Mouse (Mus musculus) heart, postnatal 0 days (tissue): Measurements from ENCODE around the gene Tbxas1. TPM values are rescaled to one million over a fixed set of nuclear protein-coding genes. Genes with fewer than 3 reads are reported as not detected.

ENCODE experiments used
- ATAC-seq: fragments of 200-750 bp; cut with Nextera tagmentation; 2 replicates; pipeline ENCODE4 v1.8.0; 2017; ENCODE audit warnings: low read depth, moderate number of reproducible peaks, moderate library complexity; ENCODE audit not compliant: insufficient read depth
- DNase-seq: peaks from one replicate; pipeline ENCODE4 v3.0.0-alpha.2; 2016; ENCODE audit warnings: low spot score
- H3K27ac ChIP-seq: fragments of 300-500 bp; sonication (generic); 2 replicates; pipeline ENCODE4 v1.5.1; 2014; ENCODE audit warnings: low read depth, mild to moderate bottlenecking
- H3K27me3 ChIP-seq: fragments of 300-500 bp; sonication (generic); 2 replicates; pipeline ENCODE4 v1.6.1; 2014; ENCODE audit warnings: low read length, mixed read lengths; ENCODE audit not compliant: control insufficient read depth, insufficient read depth
- H3K36me3 ChIP-seq: fragments of 300-500 bp; sonication (generic); replicated peaks from 2 replicates; pipeline ENCODE4 v1.6.1; 2014; ENCODE audit warnings: low read length, mixed read lengths; ENCODE audit not compliant: control insufficient read depth, insufficient read depth
- H3K4me1 ChIP-seq: fragments of 300-500 bp; sonication (generic); 2 replicates; pipeline ENCODE4 v1.6.1; 2014; ENCODE audit warnings: antibody characterized with exemption; ENCODE audit not compliant: control insufficient read depth, insufficient read depth
- H3K4me2 ChIP-seq: fragments of 300-500 bp; sonication (generic); 2 replicates; pipeline ENCODE4 v1.6.1; 2014; ENCODE audit warnings: low read depth, mild to moderate bottlenecking, low read length, moderate library complexity
- H3K4me3 ChIP-seq: fragments of 300-500 bp; sonication (generic); 2 replicates; pipeline ENCODE4 v1.5.1; 2014; ENCODE audit warnings: low read depth, low read length
- H3K9ac ChIP-seq: fragments of 300-500 bp; sonication (generic); replicated peaks from 2 replicates; pipeline ENCODE4 v1.6.1; 2014; ENCODE audit warnings: low read depth, low read length, mixed read lengths
- H3K9me3 ChIP-seq: fragments of 300-500 bp; sonication (generic); replicated peaks from 2 replicates; pipeline ENCODE4 v1.6.1; 2016; ENCODE audit warnings: low read length; ENCODE audit not compliant: control insufficient read depth
- CTCF ChIP-seq: IDR thresholded peaks from 2 replicates; pipeline ENCODE4 v1.5.1; 2016; ENCODE audit warnings: antibody characterized with exemption, control low read depth, low read depth
- EP300 ChIP-seq: IDR thresholded peaks from 2 replicates; pipeline ENCODE4 v1.6.1; 2016; ENCODE audit warnings: antibody characterized with exemption, low read depth
- WGBS: fragments of 180-500 bp; shearing (Covaris S2); extraction: QIAGEN DNeasy Blood & Tissue Kit; methylation state at CpG from one replicate; pipeline ENCODE4 v1.1.7; 2014; 5-methylcytosine and 5-hydroxymethylcytosine counted together
- polyA plus RNA-seq: library from polyadenylated mRNA; unstranded; fragments of >200 nt; fragmentation: Nextera tagmentation; extraction: Ambion mirVana; gene quantifications from 2 replicates; pipeline ENCODE4 v1.2.1, GENCODE M21; 2015
- total RNA-seq: library from RNA; depleted of rRNA; stranded (reverse); fragments of >200 nt; gene quantifications from 2 replicates; pipeline ENCODE4 v1.2.3, GENCODE M21; 2014; ENCODE audit warnings: low replicate concordance

The Tbxas1 gene
- total and polyA plus RNA-seq, 2 experiments from 2014 or later = 0.64 to 1.6 TPM

GRCm38 (mm10) chr6:38906005-38906404 lies 30.8 kb downstream of the Tbxas1 start:
- Histone ChIP-seq H3K9me3 (no peaks in the 10 kb centered on the region), H3K27me3 (no peaks in the 10 kb centered on the region), H3K9ac (no peak overlapping the region), H3K27ac (no peak overlapping the region), H3K4me2 (no peak overlapping the region), H3K36me3 (no peaks in the 10 kb centered on the region), H3K4me1 (peaks cover 6% of the 10 kb centered on the region; the same call in 1 of the 2 replicates), H3K4me3 (no peak overlapping the region)
- 80% methylated on average over 6 of the region's 6 CpGs for WGBS
- no peak for TF ChIP-seq EP300
- TF ChIP-seq CTCF = no peak
- DNase-seq (no peak), ATAC-seq (no peak)

- no peak overlapping the region for H3K27ac ChIP-seq
- TF ChIP-seq CTCF (no peak), EP300 (no peak)
- WGBS = 80% methylated on average over 6 of the region's 6 CpGs
Measured at GRCm38 (mm10) chr6:38908401-38908800, 33.2 kb downstream of the Tbxas1 start.

GRCm38 (mm10) chr6:38910828-38911559 lies 35.8 kb downstream of the Tbxas1 start:
- Histone ChIP-seq H3K27ac (peak overlapping the region; percentile 28; the same call in 1 of the 2 replicates), H3K27me3 (no peaks in the 10 kb centered on the region), H3K9ac (no peak overlapping the region), H3K4me2 (no peak overlapping the region), H3K4me1 (peaks cover 8% of the 10 kb centered on the region; the same call in 1 of the 2 replicates), H3K36me3 (no peaks in the 10 kb centered on the region), H3K4me3 (no peak overlapping the region), H3K9me3 (no peaks in the 10 kb centered on the region)
- TF ChIP-seq CTCF (peak; percentile 91), EP300 (no peak)
- ATAC-seq (peak; percentile 37; the same call in 1 of the 2 replicates), DNase-seq (peak; percentile 41)
- WGBS = 23% methylated on average over 3 of the region's 3 CpGs

More at GRCm38 (mm10) chr6:38908401-38908800, 33.2 kb downstream of the Tbxas1 start:
- no peaks in the 10 kb centered on the region for H3K36me3 ChIP-seq
- H3K9me3 ChIP-seq = no peaks in the 10 kb centered on the region
- H3K4me2 ChIP-seq = no peak overlapping the region
- ATAC-seq (no peak), DNase-seq (no peak)
- H3K4me1 ChIP-seq = peaks cover 8% of the 10 kb centered on the region; the same call in 1 of the 2 replicates
- no peaks in the 10 kb centered on the region for H3K27me3 ChIP-seq
- no peak overlapping the region for H3K4me3 ChIP-seq
- no peak overlapping the region for H3K9ac ChIP-seq

GRCm38 (mm10) chr6:38912121-38912660 lies 37.0 kb downstream of the Tbxas1 start:
- Histone ChIP-seq H3K36me3 (no peaks in the 10 kb centered on the region), H3K9me3 (no peaks in the 10 kb centered on the region), H3K27me3 (no peaks in the 10 kb centered on the region), H3K4me1 (peaks cover 8% of the 10 kb centered on the region), H3K4me2 (no peak overlapping the region), H3K27ac (no peak overlapping the region), H3K9ac (no peak overlapping the region), H3K4me3 (no peak overlapping the region)
- TF ChIP-seq CTCF = no peak
- no peak for TF ChIP-seq EP300
- DNase-seq (no peak), ATAC-seq (no peak)

- TF ChIP-seq CTCF (no peak), EP300 (no peak)
Measured at GRCm38 (mm10) chr6:38912845-38913244, 37.6 kb downstream of the Tbxas1 start.

More at GRCm38 (mm10) chr6:38912845-38913244, 37.6 kb downstream of the Tbxas1 start:
- Histone ChIP-seq H3K4me2 (no peak overlapping the region), H3K4me3 (no peak overlapping the region), H3K36me3 (no peaks in the 10 kb centered on the region), H3K27me3 (no peaks in the 10 kb centered on the region), H3K9ac (no peak overlapping the region), H3K4me1 (peaks cover 8% of the 10 kb centered on the region), H3K9me3 (no peaks in the 10 kb centered on the region), H3K27ac (no peak overlapping the region)
- WGBS = 68% methylated on average over 9 of the region's 9 CpGs
- DNase-seq (no peak), ATAC-seq (no peak)
